Mouse (Mus musculus): Measurements from ENCODE around the gene Cald1. TPM values are rescaled to one million over a fixed set of nuclear protein-coding genes. Genes with fewer than 3 reads are reported as not detected.

The Cald1 gene
- polyA plus RNA-seq, 1 experiment from 2014 or later = 76.2 TPM

DNA sequence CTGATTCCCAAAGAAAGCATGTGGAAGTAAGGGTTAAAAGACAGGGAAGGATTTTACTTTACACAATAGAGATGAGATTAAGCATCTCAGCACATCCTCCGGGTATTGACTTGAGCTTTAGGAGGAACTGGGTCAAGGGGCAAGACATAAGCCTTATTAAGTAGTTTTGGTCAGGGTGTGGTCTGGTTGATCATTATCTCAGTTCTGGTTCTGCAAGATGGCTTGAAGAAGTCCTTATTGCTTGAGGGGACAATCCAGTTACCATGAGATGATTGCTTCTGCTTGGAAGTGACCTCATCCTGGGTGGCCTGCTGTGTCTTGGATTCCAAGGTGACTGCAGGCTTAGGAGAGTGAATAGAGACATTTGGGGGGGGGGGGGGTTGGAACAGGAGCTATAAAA is 21.9 kb downstream of the Cald1 start:
- no peak overlapping the region for H3K27ac ChIP-seq
- no peak for ATAC-seq
- no peak overlapping the region for H3K4me3 ChIP-seq
- WGBS (ENCODE audit: insufficient replicate concordance) = 43% methylated on average over 1 of the region's 1 CpGs
- H3K27me3 ChIP-seq (replicated peaks) = no peaks in the 10 kb centered on the region
- no peak overlapping the region for H3K4me2 ChIP-seq
- no peaks in the 10 kb centered on the region for H3K36me3 ChIP-seq
- H3K9me3 ChIP-seq (replicated peaks) = no peaks in the 10 kb centered on the region
- H3K4me1 ChIP-seq = no peaks in the 10 kb centered on the region
- H3K9ac ChIP-seq = no peak overlapping the region

DNA sequence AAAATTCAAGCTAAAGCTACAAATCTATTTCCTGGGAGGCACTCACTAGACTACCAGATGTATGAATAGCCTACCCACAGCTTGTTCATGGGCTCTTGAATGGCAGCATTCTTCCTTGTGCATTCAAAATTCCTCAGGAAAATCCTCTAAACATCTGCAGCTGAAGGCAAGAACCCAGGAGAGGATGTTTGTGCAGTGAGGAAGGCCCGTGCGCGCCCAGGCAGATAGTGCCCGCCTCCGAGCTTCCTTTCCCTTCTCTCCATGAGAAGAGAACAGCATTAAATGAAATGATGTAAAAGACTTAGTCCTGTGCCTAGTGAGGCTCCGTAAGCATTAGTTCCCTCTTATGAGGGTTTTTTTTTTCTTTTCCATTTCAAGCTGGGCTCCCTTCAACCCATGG is 24.6 kb downstream of the Cald1 start:
- Histone ChIP-seq H3K9me3 (replicated peaks) (no peaks in the 10 kb centered on the region), H3K27ac (no peak overlapping the region), H3K9ac (no peak overlapping the region), H3K4me1 (no peaks in the 10 kb centered on the region), H3K36me3 (no peaks in the 10 kb centered on the region), H3K4me2 (no peak overlapping the region), H3K27me3 (replicated peaks) (no peaks in the 10 kb centered on the region), H3K4me3 (no peak overlapping the region)
- WGBS (ENCODE audit: insufficient replicate concordance) = 74% methylated on average over 6 of the region's 6 CpGs
- ATAC-seq = no peak

DNA sequence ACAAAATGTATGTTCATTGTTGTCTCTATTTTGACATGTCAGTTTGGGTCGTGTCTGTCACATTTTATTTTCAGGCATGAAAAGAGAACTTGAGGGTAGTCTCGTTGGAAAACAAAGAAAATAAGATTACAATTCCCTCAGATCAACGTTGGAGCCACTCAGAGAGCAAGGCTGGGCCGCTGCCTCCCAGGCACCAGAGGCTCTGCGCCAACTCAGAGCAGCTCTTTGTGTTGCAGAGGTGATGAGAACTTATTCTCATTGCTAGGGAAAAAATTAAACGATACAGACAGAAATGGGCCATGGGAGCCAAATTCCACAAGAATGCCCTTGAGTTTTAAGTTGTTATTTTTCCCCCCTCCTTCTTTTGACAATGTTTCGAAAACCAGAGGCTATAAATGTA is 25.0 kb downstream of the Cald1 start:
- H3K4me1 ChIP-seq = no peaks in the 10 kb centered on the region
- H3K27me3 ChIP-seq (replicated peaks) = no peaks in the 10 kb centered on the region
- 60% methylated on average over 7 of the region's 7 CpGs for WGBS (ENCODE audit: insufficient replicate concordance)
- no peaks in the 10 kb centered on the region for H3K36me3 ChIP-seq
- no peak overlapping the region for H3K27ac ChIP-seq
- H3K4me2 ChIP-seq = no peak overlapping the region
- ATAC-seq = no peak
- no peak overlapping the region for H3K4me3 ChIP-seq
- H3K9ac ChIP-seq = no peak overlapping the region
- no peaks in the 10 kb centered on the region for H3K9me3 ChIP-seq (replicated peaks)

DNA sequence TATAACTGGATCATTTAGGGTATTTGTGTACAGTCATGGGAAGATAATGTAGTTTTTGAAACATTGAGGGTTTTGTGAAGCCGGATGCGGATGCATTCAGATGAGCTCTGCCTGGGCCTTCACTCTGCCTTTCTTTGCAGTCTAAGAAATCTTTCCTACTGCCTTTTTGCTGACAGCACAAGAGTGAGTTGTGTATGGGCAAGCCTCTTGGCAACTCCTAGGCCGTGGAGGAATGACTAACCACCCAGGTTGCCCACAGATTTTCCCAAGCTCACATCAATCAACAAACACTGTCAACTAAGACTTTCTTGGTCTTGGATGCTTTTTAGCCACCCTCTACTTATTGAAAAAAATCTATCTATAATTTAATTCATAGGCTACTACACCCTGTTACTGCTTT is 26.2 kb downstream of the Cald1 start:
- no peak for ATAC-seq
- Histone ChIP-seq H3K4me2 (no peak overlapping the region), H3K4me1 (no peaks in the 10 kb centered on the region), H3K9ac (no peak overlapping the region), H3K27me3 (replicated peaks) (no peaks in the 10 kb centered on the region), H3K9me3 (replicated peaks) (no peaks in the 10 kb centered on the region), H3K36me3 (no peaks in the 10 kb centered on the region), H3K27ac (no peak overlapping the region), H3K4me3 (no peak overlapping the region)
- WGBS (ENCODE audit: insufficient replicate concordance) = 75% methylated on average over 3 of the region's 3 CpGs

DNA sequence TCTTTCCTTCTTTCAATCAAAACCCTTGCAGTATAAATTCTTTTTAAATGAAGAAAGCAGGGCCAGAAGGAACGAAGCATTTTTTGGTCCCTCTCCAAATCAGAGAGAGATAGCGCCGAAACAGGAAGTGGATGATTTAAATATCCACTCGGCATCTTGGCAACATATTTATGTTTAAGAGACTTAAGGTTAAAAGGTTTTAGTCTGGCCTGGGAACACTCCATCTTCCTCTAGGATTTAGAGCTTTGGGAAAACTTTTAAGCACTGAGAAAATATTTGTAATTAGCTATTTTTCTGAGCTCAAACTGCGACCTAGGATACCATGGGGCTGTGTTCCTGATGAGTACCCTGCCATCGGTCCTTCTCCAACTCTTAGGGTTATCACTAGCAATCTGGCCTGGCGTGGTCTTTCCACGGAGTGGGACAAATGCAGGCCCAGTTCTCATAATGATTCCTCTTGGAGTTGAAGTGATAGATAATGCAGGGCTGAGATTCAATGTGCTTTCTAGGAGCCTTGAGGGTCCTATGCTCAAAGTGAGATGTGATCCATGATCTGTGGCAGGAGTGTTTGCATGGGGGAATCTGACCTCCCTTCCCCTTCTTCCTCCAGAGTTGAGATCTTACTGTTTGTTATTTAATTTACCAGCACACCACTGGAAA is 28.4 kb downstream of the Cald1 start:
- Histone ChIP-seq H3K27me3 (replicated peaks) (no peaks in the 10 kb centered on the region), H3K9me3 (replicated peaks) (no peaks in the 10 kb centered on the region), H3K9ac (no peak overlapping the region), H3K36me3 (no peaks in the 10 kb centered on the region), H3K4me2 (no peak overlapping the region), H3K4me3 (no peak overlapping the region), H3K27ac (no peak overlapping the region), H3K4me1 (no peaks in the 10 kb centered on the region)
- ATAC-seq = no peak
- WGBS (ENCODE audit: insufficient replicate concordance) = 52% methylated on average over 8 of the region's 8 CpGs

DNA sequence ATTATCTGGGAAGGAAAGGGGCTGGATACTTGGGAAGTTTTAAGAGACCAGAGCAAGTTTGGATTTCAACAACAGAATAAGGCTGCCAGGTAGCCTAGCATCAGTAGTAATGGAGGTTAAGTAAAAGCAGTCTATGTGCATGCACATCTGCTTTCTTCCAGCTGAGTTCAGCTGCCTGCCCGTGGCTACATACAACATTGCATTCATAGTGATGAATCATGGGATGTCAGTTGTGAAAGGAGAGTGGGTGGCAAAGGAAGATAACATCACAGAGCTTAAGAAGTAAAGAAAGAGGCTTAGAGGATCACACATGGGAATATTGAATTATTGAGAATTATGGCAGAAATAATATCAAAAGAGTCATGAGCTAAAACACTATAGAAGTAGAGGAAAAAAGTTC is 29.8 kb downstream of the Cald1 start:
- 28% methylated on average over 1 of the region's 1 CpGs for WGBS (ENCODE audit: insufficient replicate concordance)
- Histone ChIP-seq H3K4me1 (no peaks in the 10 kb centered on the region), H3K9ac (no peak overlapping the region), H3K27me3 (replicated peaks) (no peaks in the 10 kb centered on the region), H3K9me3 (replicated peaks) (no peaks in the 10 kb centered on the region), H3K4me2 (no peak overlapping the region), H3K4me3 (no peak overlapping the region), H3K27ac (no peak overlapping the region), H3K36me3 (no peaks in the 10 kb centered on the region)
- no peak for ATAC-seq

DNA sequence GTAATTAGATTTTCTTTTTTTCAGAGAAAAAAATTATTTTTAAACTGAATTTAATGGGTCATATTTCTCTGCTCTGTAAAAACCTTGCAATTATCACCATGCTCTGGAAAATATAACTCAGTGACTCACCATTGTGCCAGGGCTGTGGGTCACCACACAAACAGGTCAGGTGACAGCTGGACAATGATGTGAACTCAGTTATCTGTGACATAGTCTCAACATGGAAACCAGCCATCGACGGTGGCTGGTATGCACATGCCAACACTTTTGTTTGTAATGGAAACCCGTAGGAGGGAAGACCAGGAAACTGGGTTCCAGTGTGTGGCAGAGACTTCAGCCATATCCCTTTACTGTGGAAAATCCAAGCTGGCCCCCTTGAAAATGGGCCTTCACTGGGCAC is 35.5 kb downstream of the Cald1 start:
- Histone ChIP-seq H3K36me3 (no peaks in the 10 kb centered on the region), H3K9ac (no peak overlapping the region), H3K27me3 (replicated peaks) (no peaks in the 10 kb centered on the region), H3K9me3 (replicated peaks) (no peaks in the 10 kb centered on the region), H3K27ac (no peak overlapping the region), H3K4me1 (peaks cover 6% of the 10 kb centered on the region; the same call in 1 of the 2 replicates), H3K4me3 (no peak overlapping the region), H3K4me2 (no peak overlapping the region)
- 69% methylated on average over 3 of the region's 3 CpGs for WGBS (ENCODE audit: insufficient replicate concordance)
- ATAC-seq = no peak

DNA sequence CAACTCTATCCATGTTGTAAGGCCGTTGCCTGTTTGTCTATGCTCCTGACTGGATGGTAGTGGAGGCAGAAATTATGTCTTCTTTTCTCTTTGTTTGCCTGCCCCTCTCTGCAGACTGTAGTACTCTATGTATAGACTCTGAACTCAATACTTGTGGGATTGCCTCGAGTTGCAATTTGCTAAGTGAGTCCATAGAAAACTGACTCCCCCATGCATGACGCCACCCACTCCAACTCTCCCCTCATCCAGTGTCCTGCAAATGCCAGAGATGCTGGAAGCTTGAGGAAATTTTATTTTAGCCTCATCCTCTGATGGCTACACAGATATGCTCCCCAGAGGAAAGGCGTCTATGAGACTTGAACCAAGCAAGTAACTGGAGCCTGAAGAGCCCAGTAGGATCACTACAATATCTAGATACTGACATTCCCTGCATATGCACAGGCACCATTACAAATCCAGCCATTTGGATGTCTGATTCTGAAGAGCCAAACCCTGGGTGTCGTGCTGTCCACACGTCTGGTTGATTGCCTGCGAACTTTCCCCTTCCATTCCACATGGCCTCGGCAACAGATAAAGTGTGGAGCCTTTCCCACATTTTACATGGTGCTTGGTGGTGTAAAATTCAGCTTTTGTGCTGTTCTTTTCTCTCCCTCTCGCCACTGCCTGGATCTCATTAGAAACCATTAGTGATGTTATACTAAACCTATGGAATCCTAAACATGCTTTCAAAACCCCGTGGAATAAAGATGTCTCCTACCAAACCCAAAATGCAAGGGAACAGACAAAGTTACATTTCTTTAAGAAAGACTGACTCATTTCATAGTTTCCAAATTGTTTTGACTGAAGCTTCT is 39.5 kb downstream of the Cald1 start:
- Histone ChIP-seq H3K4me2 (no peak overlapping the region), H3K4me3 (no peak overlapping the region), H3K9ac (no peak overlapping the region), H3K9me3 (replicated peaks) (no peaks in the 10 kb centered on the region), H3K4me1 (peaks cover 6% of the 10 kb centered on the region; the same call in 1 of the 2 replicates), H3K27me3 (replicated peaks) (no peaks in the 10 kb centered on the region), H3K27ac (no peak overlapping the region), H3K36me3 (no peaks in the 10 kb centered on the region)
- 60% methylated on average over 10 of the region's 10 CpGs for WGBS (ENCODE audit: insufficient replicate concordance)
- no peak for ATAC-seq

DNA sequence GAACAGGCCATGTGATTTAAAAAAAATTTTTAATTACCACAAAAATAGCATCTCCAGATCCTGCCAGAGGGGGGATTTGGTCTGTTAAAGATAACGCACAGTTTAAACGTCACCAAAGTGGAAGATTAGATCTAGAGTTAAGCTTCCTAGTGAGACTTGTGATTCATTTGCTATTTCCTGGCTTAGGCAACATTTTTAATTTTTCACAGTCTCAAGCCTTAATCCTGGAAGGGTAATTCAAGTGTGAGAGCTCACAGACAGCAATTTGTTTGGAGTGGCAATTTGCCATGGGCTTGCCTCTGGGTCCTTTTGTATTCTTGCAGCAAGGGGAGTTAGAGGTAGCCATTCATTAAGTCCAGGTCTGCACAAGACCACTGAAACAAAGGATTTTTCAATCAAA is 40.4 kb downstream of the Cald1 start:
- WGBS (ENCODE audit: insufficient replicate concordance) = 26% methylated on average over 2 of the region's 2 CpGs
- peaks cover 6% of the 10 kb centered on the region; the same call in 1 of the 2 replicates for H3K4me1 ChIP-seq

DNA sequence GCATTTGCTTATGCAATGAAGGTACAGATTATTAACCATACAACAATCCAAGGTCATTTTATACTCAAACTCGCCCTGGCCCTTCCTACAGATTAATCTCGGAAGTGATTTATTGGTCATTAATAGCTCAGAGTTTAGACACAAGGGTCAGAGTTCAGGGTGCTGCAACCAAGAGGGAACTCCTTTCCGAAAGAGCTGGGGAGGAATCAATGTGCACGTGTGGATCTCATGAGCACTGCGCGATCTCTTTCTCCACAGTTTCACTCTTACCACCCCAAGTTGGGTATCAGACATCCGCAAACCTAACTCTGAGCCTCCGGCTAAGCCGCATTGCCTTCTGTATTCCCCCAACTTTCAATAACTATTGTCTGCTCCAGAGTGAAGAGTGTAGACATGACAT is 41.9 kb downstream of the Cald1 start:
- H3K4me3 ChIP-seq = no peak overlapping the region
- peaks cover 6% of the 10 kb centered on the region; the same call in 1 of the 2 replicates for H3K4me1 ChIP-seq
- WGBS (ENCODE audit: insufficient replicate concordance) = 72% methylated on average over 9 of the region's 9 CpGs
- H3K4me2 ChIP-seq = no peak overlapping the region
- H3K36me3 ChIP-seq = no peaks in the 10 kb centered on the region
- H3K9me3 ChIP-seq (replicated peaks) = no peaks in the 10 kb centered on the region
- H3K27ac ChIP-seq = no peak overlapping the region
- no peak overlapping the region for H3K9ac ChIP-seq
- no peaks in the 10 kb centered on the region for H3K27me3 ChIP-seq (replicated peaks)
- ATAC-seq = no peak

More for the DNA sequence above, 40.4 kb downstream of the Cald1 start:
- no peak for ATAC-seq
- H3K9ac ChIP-seq = no peak overlapping the region
- H3K36me3 ChIP-seq = no peaks in the 10 kb centered on the region
- no peak overlapping the region for H3K4me3 ChIP-seq
- H3K9me3 ChIP-seq (replicated peaks) = no peaks in the 10 kb centered on the region
- H3K4me2 ChIP-seq = no peak overlapping the region
- no peak overlapping the region for H3K27ac ChIP-seq
- no peaks in the 10 kb centered on the region for H3K27me3 ChIP-seq (replicated peaks)

DNA sequence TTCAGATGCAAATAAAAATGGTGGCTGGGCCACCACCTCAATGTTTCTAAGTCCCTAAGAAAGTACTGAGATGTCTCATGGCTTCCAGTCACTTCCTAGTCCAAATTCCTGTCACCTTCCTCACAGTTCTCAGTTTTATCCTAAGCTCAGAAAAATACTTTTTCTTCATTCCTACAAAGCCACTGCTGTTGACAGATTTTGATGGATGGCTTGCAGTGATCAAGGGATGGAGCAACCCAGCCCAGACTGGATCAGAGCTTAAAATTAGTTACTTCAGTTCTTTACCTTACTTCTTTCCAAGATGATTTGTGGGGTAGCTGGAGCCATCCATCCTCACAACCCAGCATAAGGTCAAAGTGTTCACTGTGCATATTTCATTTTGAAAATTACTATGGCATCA is 42.8 kb downstream of the Cald1 start:
- H3K36me3 ChIP-seq = no peaks in the 10 kb centered on the region
- H3K9ac ChIP-seq = no peak overlapping the region
- H3K4me3 ChIP-seq = no peak overlapping the region
- H3K27ac ChIP-seq = no peak overlapping the region
- no peak overlapping the region for H3K4me2 ChIP-seq
- H3K4me1 ChIP-seq = peaks cover 6% of the 10 kb centered on the region; the same call in 1 of the 2 replicates
- ATAC-seq = no peak
- no peaks in the 10 kb centered on the region for H3K9me3 ChIP-seq (replicated peaks)
- no peaks in the 10 kb centered on the region for H3K27me3 ChIP-seq (replicated peaks)

DNA sequence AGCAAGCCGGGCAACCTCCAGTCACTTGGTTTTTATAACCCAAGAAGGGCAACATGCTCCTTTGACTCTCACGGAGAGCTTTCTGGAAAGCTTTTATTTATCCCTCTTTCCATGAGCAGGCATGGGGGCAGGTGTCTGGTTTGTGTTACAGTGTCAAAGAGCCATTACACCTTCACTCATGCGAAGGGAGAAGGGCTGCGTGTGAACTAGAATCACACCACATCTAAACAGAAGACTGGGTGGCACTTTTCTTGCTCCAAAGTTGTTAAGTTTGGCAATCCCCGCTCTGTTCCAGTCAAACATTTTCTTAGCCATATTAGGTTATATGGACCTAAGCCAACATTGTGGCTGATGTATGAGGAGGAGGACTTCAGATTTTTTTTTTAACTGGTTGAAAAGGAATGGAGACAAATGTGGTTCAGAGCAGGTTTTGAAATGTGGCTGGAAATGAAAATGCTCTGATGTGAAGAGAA is 43.8 kb downstream of the Cald1 start:
- H3K9me3 ChIP-seq (replicated peaks) = no peaks in the 10 kb centered on the region
- H3K27me3 ChIP-seq (replicated peaks) = no peaks in the 10 kb centered on the region
- H3K4me1 ChIP-seq = peaks cover 6% of the 10 kb centered on the region; the same call in 1 of the 2 replicates
- H3K36me3 ChIP-seq = no peaks in the 10 kb centered on the region
- 83% methylated on average over 5 of the region's 5 CpGs for WGBS (ENCODE audit: insufficient replicate concordance)
- H3K27ac ChIP-seq = no peak overlapping the region
- no peak overlapping the region for H3K9ac ChIP-seq
- no peak overlapping the region for H3K4me3 ChIP-seq
- ATAC-seq = no peak
- H3K4me2 ChIP-seq = no peak overlapping the region

Data from liver, embryonic 12.5 days (tissue).